Mouse (Mus musculus) embryonic facial prominence, embryonic 14.5 days (tissue): ENCODE measurements around the gene Msl3. TPM values are rescaled to one million over a fixed set of nuclear protein-coding genes. Genes with fewer than 3 reads are reported as not detected.

Experiments
- ATAC-seq: fragments of 200-750 bp; cut with Nextera tagmentation; 2 replicates; pipeline ENCODE4 v1.8.0; 2017; ENCODE audit warnings: low read depth, moderate number of reproducible peaks, moderate TSS enrichment
- DNase-seq: peaks from one replicate; pipeline ENCODE4 v3.0.0-alpha.2; 2015; ENCODE audit warnings: low spot score
- H3K27ac ChIP-seq: fragments of 300-500 bp; sonication (generic); replicated peaks from 2 replicates; pipeline ENCODE4 v1.5.1; 2014; ENCODE audit warnings: low read depth, mild to moderate bottlenecking, low read length, moderate library complexity
- H3K27me3 ChIP-seq: fragments of 300-500 bp; sonication (generic); replicated peaks from 2 replicates; pipeline ENCODE4 v1.6.1; 2014; ENCODE audit warnings: low read length; ENCODE audit not compliant: control insufficient read depth, insufficient read depth
- H3K36me3 ChIP-seq: fragments of 300-500 bp; sonication (generic); 2 replicates; pipeline ENCODE4 v1.6.1; 2014; ENCODE audit warnings: low read length, mixed read lengths; ENCODE audit not compliant: control insufficient read depth, insufficient read depth
- H3K4me1 ChIP-seq: fragments of 300-500 bp; sonication (generic); 2 replicates; pipeline ENCODE4 v1.6.1; 2014; ENCODE audit warnings: antibody characterized with exemption, low read length; ENCODE audit not compliant: control insufficient read depth, insufficient read depth
- H3K4me2 ChIP-seq: fragments of 300-500 bp; sonication (generic); 2 replicates; pipeline ENCODE4 v1.6.1; 2014; ENCODE audit warnings: low read depth, mild to moderate bottlenecking, low read length, moderate library complexity, mixed read lengths
- H3K4me3 ChIP-seq: fragments of 300-500 bp; sonication (generic); 2 replicates; pipeline ENCODE4 v1.5.1; 2014; ENCODE audit warnings: low read depth, mild to moderate bottlenecking, low read length
- H3K9ac ChIP-seq: fragments of 300-500 bp; sonication (generic); 2 replicates; pipeline ENCODE4 v1.6.1; 2014; ENCODE audit warnings: low read depth, mild to moderate bottlenecking, low read length, moderate library complexity, mixed read lengths
- H3K9me3 ChIP-seq: fragments of 300-500 bp; sonication (generic); 2 replicates; pipeline ENCODE4 v1.6.1; 2016; ENCODE audit warnings: low read length; ENCODE audit not compliant: control insufficient read depth
- WGBS: fragments of 180-500 bp; shearing (Covaris S2); extraction: QIAGEN DNeasy Blood & Tissue Kit; methylation state at CpG from one replicate; pipeline ENCODE4 v1.1.7; 2014; 5-methylcytosine and 5-hydroxymethylcytosine counted together
- polyA plus RNA-seq: library from polyadenylated mRNA; unstranded; fragments of >200 nt; fragmentation: Nextera tagmentation; extraction: Ambion mirVana; gene quantifications from 2 replicates; pipeline ENCODE4 v1.2.1, GENCODE M21; 2014

Msl3 gene
- polyA plus RNA-seq, 1 experiment from 2014 or later: 38.7 TPM

DNA sequence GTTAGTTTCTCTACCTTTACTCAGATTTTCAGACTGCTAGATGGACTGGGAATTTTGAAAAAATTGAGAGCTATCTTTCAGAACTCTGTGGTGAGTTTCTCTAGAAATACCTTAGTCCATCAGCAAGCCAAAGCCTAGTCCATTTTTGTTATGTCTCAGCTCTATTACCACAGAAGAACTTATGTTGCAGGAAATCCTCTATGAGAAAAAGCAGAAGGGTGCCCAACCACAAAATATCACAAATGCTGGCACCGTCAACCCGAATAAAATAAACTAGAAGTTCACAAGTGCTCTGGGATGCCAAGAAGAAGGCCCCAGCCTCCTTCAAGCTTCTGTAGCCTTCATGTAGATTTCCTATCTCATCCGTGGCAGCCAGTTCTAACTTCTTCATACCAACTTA, 14.4 kb downstream of the Msl3 start:
- Histone ChIP-seq H3K4me1 (no peaks in the 10 kb centered on the region), H3K4me2 (no peak overlapping the region), H3K4me3 (no peak overlapping the region), H3K36me3 (0 out of 2 replicates have a peak, but pooled peaks cover 10% of the 10 kb centered on the region), H3K9me3 (no peaks in the 10 kb centered on the region), H3K27ac (no peak overlapping the region), H3K27me3 (no peaks in the 10 kb centered on the region), H3K9ac (no peak overlapping the region)
- WGBS: 93% methylated on average over 3 of the region's 3 CpGs
- DNase-seq (no peak), ATAC-seq (no peak)

GRCm38 (mm10) chrX:168657795-168658194, 15.9 kb downstream of the Msl3 start:
- no peak overlapping the region for H3K27ac ChIP-seq
- H3K9me3 ChIP-seq: no peaks in the 10 kb centered on the region
- H3K27me3 ChIP-seq: no peaks in the 10 kb centered on the region
- WGBS: 89% methylated on average over 1 of the region's 1 CpGs
- H3K9ac ChIP-seq: no peak overlapping the region
- DNase-seq (no peak), ATAC-seq (no peak)
- peaks cover 18% of the 10 kb centered on the region; the same call in 1 of the 2 replicates for H3K36me3 ChIP-seq
- no peak overlapping the region for H3K4me3 ChIP-seq
- H3K4me2 ChIP-seq: no peak overlapping the region
- no peaks in the 10 kb centered on the region for H3K4me1 ChIP-seq

DNA sequence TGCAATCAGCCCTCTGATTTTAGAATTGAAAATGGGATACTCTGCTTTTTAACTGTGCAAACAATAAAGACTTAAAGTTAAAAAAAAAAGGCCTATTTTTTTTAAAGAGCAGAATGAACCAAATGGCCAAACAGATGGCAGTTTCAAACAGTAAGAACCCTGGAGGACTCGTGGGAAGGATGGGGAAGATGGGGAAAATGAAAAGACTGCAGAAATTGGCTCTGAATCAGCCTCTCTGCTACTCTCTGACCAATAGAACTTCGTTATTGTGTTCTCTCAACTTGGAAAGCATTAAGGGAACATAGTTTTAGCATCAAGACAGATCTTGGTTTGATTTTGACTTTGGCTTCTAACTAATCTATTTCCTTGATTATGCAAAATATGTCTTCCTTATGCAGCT, 24.4 kb downstream of the Msl3 start:
- DNase-seq (no peak), ATAC-seq (no peak)
- Histone ChIP-seq H3K9me3 (no peaks in the 10 kb centered on the region), H3K4me3 (no peak overlapping the region), H3K4me1 (no peaks in the 10 kb centered on the region), H3K36me3 (peaks cover 26% of the 10 kb centered on the region), H3K27ac (no peak overlapping the region), H3K4me2 (no peak overlapping the region), H3K27me3 (peaks cover 3% of the 10 kb centered on the region; the same call in 1 of the 2 replicates), H3K9ac (no peak overlapping the region)
- 51% methylated on average over 2 of the region's 2 CpGs for WGBS

DNA sequence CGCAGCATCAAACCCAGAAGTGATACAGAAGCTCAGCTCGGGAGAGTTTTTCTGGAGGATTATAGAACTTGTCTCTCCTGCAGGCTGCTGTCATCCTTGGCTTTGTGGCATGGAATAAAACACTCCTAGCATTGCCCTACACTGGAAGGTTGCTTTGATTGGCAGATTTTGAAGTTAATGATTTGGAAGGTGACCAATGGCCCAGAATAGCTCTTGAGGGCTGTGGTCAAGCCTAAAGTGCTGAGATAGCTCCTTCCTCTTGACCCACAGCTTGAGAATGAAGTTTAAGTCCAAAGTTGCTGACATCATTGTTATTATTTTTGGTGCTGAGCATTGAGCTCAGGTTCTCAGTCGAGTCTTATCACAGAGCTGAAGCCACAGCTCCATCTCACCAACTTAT, 26.0 kb downstream of the Msl3 start:
- no peaks in the 10 kb centered on the region for H3K4me1 ChIP-seq
- H3K4me2 ChIP-seq: no peak overlapping the region
- no peaks in the 10 kb centered on the region for H3K9me3 ChIP-seq
- H3K36me3 ChIP-seq: peaks cover 17% of the 10 kb centered on the region
- H3K4me3 ChIP-seq: no peak overlapping the region
- peaks cover 3% of the 10 kb centered on the region; the same call in 1 of the 2 replicates for H3K27me3 ChIP-seq
- no peak overlapping the region for H3K9ac ChIP-seq
- no peak for ATAC-seq
- no peak for DNase-seq
- H3K27ac ChIP-seq: no peak overlapping the region
- WGBS: 82% methylated on average over 3 of the region's 3 CpGs

DNA sequence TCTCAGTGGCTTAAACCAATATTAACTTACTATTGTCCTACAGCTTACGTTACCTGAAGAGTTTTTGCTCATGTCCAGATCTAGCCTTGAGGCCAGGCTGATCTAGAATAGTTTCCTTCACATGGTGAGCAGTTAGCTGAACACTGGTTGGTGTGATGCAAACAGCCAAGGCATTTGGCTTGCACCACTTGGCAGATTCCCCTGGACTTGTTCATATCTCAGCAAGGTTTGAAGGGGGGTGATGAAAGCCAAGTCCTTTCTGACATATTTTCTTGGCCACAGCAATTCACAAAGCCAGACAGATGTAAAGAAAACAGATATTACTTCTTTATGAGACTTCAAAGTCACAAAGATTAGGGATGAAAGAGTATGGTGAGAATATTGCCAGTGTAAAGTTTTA, 30.2 kb downstream of the Msl3 start:
- Histone ChIP-seq H3K4me2 (no peak overlapping the region), H3K9ac (no peak overlapping the region), H3K27me3 (peaks cover 5% of the 10 kb centered on the region), H3K36me3 (no peaks in the 10 kb centered on the region), H3K27ac (no peak overlapping the region), H3K9me3 (no peaks in the 10 kb centered on the region), H3K4me3 (no peak overlapping the region), H3K4me1 (no peaks in the 10 kb centered on the region)
- ATAC-seq (no peak), DNase-seq (no peak)
- 88% methylated on average over 1 of the region's 1 CpGs for WGBS

DNA sequence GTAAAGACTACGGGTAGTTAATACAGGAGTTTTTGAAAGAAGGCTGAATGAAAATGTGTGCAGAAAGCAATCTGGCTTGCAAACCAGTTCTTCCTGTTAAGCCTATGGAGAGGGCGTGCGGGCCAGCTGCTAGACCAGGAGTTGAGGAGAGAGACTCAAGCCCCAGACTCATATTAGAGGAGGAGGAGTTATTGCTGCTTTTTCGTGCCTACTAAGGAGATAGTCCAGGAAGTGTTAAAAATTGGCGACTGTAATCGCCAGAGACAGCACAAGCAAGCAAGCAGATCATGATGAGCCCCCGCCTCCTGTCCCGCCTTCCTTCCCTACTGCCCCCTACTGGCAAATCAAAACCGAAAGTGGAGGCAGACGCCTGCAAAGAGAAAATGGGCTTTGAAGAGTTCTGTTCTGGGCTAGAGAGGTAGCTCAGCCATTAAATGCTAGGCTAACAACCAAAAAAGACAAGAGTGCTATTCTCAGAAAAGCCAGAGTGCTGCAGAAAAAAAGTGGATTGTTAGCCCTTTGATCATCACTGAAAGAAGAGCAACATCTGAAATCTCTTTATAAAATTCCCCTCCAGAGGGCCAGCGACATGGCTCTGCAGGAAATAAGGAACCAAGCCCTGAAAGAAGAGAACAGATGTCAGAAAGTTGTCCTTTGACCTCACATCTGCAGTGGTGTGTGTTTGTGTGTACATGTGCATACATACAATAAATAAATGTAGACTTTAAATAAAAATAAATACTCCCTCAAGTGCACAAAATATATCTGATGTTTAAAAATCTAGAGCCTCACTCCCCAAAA, 33.9 kb downstream of the Msl3 start:
- Histone ChIP-seq H3K4me2 (peak overlapping the region; percentile 47), H3K4me3 (peak overlapping the region; percentile 37), H3K36me3 (no peaks in the 10 kb centered on the region), H3K27ac (peak overlapping the region; percentile 28; the same call in 1 of the 2 replicates), H3K9me3 (no peaks in the 10 kb centered on the region), H3K9ac (peak overlapping the region; percentile 34; the same call in 1 of the 2 replicates), H3K4me1 (no peaks in the 10 kb centered on the region), H3K27me3 (peaks cover 5% of the 10 kb centered on the region; the same call in 1 of the 2 replicates)
- DNase-seq (peak; percentile 51), ATAC-seq (peak; percentile 63)
- 21% methylated on average over 11 of the region's 11 CpGs for WGBS

Other genes starting within 250 kb of the Msl3 start
- gene Frmpd4, start 96.7 kb downstream of the Msl3 start, polyA plus RNA-seq: 0.50 and 0.72 TPM in 2 replicates
- 4.3 and 4.4 TPM in 2 replicates for gene Arhgap6, start 121.2 kb upstream of the Msl3 start, polyA plus RNA-seq